Mouse (Mus musculus) kidney, postnatal 36 days (tissue): ENCODE measurements around the gene Mt4.

Source experiments
- DNase-seq, 2 experiments: peaks; one replicate each; pipeline ENCODE4 v3.0.0; 2021 to 2022; ENCODE audit warnings: mixed read lengths in 2 of 2

Mt4 gene

GRCm38 (mm10) chr8:94136933-94137332, at the start of gene Mt4:
Gene Mt4, plus strand, starts transcription at chr8:94137197.
- no peak for DNase-seq

GRCm38 (mm10) chr8:94087964-94088363, 49.0 kb upstream of the Mt4 start:
- no peak for DNase-seq

DNA sequence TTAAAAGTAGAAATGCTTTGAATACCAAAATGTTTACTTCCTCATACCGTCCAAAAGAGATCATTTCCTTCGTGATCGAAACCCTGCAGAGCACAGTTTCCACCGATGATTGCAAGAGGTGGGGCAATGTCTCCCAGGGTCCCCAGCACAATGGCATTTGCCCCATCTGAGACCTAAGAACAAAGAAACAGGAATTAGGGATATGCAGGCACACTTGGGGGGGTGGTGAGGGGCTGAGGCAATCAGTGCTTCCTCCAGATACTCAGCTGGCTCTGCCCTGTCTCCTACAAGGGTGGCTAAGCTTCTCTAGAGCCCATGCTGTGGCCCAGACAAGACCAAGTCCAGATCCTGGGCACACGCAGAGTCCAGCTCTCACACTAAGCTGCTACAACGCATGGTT, 47.3 kb upstream of the Mt4 start:
- no peak for DNase-seq

- no peak for DNase-seq
Observed at GRCm38 (mm10) chr8:94092848-94093247, 44.1 kb upstream of the Mt4 start.

DNA sequence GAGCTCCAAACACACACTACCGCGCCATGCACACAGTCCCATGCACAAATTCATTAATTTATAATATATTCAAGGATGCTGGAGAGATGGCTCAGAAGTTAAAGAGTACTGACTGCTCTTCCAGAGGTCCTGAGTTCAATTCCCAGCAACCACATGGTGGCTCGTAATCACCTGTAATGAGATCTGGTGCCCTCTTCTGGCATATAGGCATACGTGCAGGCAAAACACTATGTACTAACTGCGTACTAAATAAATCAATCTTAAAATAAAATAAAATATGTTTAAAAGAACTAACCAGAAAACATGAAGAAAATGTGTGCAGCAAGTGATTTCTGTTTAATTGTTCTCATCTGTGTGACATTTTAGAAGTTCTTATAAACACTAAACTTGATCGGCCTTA, 42.7 kb upstream of the Mt4 start:
- DNase-seq = no peak

- peak; percentile 99 to 100 for DNase-seq
Observed at GRCm38 (mm10) chr8:94098081-94098974, 38.7 kb upstream of the Mt4 start, which contains the start of gene Bbs2. Gene Bbs2, minus strand, starts transcription at chr8:94098928.

DNA sequence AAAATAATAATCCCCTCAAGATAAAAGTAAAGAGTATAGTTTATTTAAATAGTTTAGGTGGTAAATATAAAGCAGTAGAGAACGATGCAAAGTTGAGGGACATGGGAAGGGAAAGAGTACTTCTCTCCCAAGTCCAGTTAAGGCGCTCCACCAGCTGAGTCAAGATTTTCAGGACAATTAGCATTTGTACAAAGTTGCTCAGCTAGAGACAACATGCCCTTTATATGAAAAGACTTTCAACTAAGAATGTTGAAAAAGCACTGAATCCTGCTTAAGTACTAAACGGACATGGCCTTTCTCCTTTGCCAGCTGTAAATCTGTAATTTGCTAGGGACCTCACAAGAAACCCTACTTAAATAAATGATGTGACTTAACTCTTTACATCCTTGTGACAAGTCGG, 38.0 kb upstream of the Mt4 start:
- no peak for DNase-seq

DNA sequence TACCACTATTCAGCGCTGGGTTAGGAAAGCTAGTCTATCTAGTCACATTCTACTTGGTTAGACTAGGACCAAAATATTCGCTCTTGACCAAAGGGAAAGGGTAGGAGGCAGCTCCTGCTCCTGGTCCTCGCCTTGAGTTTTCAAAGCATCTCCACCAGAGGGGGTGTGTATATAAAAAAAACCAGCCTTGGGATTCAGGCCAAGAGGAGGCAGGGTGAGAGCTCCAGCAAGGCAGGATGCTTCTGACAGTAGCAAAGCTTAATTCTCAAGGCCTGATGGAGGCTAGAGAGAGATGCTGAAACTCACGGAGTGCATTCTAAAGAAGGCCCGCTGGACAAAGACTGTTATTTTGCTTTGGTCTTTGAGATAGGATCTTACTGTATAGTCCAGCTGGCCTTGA, 32.9 kb upstream of the Mt4 start:
- DNase-seq = no peak

DNA sequence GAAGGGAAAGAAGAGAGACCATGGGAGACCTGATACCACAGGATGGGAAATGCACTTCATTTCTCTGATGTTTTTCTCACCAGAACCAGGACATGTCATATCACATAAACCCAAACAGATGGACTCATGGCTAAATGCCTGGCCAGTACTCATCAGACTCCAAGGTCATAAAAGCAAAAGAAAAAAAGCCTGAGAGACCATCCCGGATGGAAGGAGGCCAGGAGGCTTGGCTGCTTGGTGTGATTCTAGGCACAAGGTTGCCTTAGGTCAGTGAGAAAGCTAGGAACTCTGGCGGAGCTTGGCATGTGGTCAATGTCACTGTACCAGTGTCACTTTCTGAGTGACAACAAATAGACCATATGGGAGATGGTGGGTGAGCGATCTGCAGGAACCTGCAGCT, 29.1 kb upstream of the Mt4 start:
- DNase-seq = peak; percentile 16 to 24

GRCm38 (mm10) chr8:94109396-94109795, 27.6 kb upstream of the Mt4 start:
- no peak for DNase-seq

GRCm38 (mm10) chr8:94109835-94110234, 27.2 kb upstream of the Mt4 start:
- DNase-seq = no peak

DNA sequence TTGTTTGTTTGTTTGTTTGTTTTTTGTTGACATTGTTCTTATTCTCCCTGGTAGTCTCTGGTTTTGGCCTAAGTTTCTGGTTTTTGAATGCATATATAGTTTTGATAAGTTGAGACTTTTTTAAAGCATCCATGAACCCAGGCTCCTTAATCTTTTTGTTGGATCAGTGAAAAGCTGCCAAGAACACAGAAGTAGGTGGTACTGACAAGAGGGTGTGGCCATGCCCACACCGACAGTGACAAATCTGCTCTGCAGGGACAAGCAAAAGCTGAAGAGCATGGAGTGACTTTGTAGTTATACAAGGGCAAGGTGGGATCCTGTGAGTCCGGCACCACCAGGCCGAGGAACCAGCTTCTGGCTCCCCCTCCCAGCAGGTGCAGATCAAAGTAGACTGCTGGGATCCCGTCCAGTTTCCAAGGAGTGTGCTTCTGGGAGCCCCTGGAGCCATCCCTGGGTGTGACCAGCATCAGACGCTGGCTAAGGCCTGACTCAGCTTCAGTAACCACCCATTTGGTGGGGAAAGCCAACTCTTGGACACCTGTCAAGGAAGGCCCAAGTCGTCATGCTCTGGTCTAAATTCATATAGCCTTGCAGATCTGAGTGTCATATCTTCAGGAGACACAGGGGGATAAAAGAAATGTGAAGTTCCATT, 26.3 kb upstream of the Mt4 start:
- DNase-seq = no peak

- no peak for DNase-seq
Observed at GRCm38 (mm10) chr8:94113435-94113834, 23.6 kb upstream of the Mt4 start.

- DNase-seq = no peak
Observed at GRCm38 (mm10) chr8:94113972-94114371, 23.0 kb upstream of the Mt4 start.

DNA sequence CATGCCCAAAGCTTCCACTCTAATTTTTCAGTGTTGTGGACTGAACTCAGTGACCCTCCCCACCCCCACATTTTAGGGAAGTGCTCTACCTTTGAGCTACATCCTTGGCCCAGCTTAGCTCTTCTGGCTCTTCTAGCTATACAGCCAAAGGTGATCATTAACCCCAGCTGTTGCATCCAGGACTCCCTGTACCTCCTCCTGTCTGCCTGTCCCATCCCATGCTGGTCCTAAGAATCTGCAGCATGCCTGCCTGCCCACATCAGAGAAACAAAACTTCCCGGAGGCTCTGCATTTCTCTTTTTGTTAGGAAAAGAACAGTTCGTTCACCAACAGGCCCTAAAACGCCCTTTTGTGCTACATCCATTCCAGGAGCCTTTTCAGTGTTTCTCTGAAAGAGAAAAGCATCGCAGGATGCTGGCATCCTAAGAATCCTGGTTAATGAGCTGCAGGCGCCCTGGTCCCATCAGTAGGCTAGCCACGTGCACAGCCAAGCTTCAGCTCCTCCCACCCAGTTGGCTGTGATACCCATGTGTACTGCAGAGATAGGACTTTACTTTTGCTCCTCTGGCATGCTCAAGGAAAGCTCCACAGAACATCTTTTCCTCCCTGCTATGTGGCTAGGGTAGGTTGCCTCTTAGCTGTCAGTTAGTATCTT, 18.1 kb upstream of the Mt4 start:
- peak; percentile 26 to 39 for DNase-seq

- DNase-seq = no peak
Observed at GRCm38 (mm10) chr8:94121625-94122024, 15.4 kb upstream of the Mt4 start.

DNA sequence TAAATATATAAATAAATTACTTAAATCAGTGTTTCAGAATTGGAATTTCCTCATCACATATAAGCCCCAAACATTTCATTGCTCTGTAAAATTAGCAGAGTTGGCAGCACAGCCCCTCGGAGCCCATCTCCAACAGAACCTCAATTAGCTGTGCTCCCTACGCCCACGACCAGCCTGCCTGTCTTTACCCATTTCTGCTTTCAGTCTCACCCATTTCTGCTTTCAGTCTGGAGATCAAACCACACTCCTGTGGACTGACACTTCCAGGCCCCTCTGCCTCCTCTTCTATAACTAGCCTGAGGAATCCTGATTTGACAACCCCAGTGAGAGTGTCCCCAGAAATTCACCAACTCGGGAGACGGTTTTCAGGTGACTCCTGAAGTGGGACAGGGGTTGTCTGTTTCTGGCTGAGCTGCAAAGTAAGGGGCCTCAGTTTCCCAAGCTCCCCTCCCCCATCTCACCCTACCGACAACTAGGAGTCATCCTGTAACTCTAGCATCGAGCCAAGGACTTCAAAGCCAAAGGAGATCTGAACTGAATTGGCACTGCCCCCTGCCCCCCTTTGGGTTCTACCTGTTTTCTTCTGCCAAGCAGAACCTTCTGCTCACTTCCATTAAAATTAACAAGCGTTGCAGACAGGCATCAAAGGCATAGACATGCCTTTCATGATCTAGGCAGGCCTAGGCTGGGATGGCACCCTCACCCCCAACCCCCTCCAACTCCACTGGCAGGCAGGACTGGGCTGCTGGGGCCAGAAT, 14.1 kb upstream of the Mt4 start:
- no peak for DNase-seq

DNA sequence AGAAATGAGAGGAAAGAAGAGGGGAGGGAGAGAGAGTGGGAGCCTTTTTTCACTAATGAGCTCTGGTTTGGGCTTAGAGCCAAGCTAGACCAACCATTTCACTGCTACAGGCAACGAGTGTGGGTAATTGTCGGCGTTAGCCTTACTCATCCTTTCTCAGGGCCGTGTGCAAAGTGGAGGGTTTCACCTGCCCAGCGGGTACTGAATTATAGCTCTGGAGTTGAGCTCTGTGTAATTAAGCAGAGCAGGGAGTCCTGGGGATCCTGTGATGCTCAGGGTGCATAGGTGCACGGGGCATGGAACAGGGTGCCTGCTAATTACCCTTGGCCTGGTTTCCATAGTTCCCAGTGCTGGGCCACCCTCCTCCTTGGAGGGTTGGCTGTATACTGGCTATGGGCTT, 9.3 kb upstream of the Mt4 start:
- DNase-seq = no peak

DNA sequence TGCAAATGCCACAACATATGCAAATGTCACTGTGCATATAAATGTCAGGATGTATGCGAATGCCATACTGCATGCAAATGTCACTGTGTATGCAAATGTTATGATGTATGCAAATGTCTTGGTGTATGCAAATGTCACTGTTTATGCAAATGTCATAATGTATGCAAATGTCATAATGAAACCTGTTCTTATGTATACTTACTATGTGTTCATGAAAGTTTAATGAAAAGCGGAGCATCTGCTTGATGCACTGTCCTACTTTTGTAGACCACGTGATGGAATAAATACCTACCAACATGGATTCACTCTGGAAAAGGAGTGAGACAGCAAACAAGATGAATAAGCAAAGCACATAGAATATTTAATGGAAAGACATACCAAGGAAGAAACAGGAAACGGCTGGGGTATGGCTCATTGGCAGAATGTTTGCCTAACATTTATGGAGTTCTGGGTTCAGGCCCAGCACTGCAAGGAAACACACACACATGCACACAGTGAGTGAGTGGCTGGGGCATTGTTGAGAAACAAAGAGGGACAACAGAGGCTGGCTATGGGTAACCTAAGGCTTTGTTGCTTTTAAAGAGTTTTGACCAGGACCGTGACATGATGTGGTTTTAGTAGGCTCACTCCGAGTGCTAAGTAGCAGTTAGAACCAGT, 7.7 kb upstream of the Mt4 start:
- DNase-seq = no peak

GRCm38 (mm10) chr8:94130126-94130525, 6.9 kb upstream of the Mt4 start:
- DNase-seq = no peak

DNA sequence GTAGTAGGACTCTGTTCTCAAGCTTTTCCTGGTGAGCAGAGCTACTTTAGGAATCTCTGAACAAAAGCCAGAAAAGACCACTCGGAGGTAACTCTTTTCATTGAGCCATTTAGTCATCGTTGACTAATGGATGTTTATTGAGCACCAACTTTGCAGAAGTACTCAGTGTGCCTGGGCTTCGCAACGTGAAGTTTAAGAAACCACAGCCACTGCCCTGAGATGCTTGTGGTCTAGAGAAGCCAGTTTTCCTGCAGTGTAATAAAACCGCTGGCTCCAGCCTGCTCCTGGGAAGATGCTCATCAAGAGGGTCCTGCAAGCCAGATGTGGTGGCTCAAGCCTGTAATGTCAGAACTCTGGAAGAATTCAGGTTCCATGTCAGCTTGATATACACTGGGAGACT, 4.9 kb upstream of the Mt4 start:
- no peak for DNase-seq

GRCm38 (mm10) chr8:94134601-94135000, 2.4 kb upstream of the Mt4 start:
- peak in 1 of 2 experiments; percentile 3 for DNase-seq
